Mouse (Mus musculus): Measurements from ENCODE around the gene Sdk2.
A peak's percentile ranks its signal among the peaks of the same experiment; 100 is the strongest.

Gene Sdk2

DNA sequence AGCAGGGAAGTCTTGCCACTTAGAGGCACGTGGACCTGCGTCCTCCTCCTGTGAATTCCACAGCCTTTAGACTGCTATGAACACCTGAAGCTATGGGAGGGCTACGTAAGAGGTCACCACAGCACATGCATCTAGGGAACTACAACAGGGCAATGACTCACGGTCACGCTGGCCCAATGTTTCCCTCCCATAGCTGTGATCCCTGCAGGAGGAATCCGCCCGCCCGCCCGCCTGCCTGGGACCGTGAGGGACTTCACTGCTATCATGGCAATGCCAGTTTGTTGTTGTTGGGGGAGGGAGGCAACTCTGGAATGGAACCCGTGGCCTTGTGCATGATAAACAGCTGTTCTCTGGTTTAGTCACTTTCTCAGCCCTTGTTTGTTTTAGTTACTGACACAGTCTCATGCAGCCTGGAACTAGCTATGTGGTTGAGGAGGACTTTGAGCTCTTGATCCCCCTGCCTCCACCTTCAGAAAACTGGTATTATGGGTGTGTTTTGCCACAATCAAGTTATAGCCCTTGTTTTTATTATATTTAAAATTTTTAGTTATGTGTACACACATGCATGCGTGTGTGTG is 249.8 kb downstream of the Sdk2 start:
- no peak for DNase-seq

DNA sequence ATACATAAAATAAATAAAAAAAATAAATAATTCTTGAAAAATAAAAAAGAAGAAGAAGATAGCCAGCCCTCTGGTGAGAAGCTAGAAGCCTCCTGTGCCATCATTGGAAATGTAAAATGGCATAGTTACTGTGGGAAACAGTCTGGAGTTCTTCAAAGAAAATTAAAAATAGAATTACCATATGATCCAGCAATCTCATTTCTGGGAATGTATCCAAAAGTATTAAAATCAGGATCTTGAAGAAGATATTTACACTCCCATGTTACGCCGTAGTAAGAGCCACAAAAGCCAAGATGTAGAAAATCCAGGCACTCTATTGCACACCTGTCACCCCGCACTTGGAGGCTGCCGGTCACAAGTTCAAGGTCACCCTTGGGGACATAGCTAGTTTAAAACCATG is 250.4 kb downstream of the Sdk2 start:
- no peak for DNase-seq

DNA sequence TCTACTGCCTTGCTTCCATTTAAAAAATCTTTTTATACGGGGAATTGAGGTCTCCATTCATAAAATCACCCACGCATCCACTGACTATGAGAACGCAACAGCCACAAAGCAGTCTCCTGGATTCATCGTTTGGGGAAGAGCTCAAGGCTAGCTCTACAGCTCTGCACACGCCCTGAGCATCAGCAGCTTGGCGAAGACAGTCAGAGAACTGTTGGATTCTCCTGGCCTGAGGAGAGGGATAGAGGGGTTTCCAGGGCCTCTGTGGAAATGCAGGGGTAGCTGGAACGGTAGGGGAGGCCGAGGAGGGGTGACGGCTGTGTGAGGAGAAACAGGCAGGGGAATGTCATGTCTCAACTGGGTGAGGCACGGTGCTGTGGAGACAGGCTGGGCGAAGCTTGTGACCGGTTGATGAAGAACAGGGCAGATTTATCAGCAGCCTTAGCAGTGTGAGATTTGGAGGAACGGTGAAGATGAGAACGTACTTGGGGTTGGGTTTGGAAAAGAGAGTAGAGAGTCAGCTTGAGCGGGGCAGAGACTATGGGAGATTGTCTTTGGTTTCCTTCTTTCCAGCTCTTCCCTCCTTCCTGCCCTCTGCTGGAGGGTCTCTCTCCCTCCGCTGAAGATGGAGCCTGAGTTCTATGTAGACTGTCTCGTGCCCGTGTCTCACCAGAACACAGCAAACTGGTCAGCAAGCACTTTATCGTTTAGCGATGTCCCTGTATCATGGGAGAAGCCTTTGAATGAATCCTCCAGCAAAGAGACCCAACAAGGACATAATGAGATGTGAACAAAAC is 255.1 kb downstream of the Sdk2 start:
- DNase-seq, result no peak

DNA sequence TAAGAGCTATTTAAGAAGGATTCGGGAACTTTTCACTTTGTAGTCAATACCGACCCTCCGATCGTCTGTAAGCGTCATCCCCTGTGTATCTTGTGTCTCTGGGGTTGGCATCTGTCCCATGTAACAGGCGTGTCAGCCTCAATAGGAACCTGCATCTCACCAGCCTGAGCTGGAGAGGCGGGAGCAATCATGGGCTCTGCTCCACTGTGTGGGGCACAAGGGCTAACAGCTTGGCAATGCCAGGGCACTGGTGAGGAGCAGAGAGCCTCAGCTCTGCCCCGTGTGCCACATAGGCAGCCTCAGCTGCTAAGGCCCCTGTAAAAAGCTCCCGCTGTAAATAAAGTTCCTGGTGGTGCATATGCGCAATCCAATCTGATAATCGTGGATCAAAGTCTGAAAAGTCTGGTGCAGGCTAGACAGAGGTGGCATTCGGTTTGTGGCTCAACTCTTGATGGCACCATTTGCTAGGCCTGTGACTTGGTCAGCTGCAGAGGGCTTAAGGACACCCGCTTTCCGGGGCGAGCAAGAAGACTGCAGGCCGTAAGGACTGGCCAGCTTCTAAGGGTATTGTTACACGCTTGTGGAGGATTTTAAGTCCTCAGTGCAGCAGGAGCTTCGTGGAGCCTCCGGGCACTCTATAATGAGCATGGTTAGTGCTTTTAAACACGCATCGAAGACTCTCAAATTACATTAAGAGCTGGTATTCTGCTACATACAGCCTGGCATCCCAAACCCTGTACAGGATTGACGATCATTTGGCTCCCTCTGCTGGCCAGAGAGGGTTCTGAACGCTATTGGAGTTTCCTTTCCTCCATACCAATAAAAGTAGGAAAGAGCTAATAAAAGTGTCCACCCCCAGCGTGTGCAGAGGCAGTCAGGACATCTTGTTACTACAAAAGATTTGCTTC is 256.0 kb downstream of the Sdk2 start:
- peak; percentile 90 for DNase-seq

DNA sequence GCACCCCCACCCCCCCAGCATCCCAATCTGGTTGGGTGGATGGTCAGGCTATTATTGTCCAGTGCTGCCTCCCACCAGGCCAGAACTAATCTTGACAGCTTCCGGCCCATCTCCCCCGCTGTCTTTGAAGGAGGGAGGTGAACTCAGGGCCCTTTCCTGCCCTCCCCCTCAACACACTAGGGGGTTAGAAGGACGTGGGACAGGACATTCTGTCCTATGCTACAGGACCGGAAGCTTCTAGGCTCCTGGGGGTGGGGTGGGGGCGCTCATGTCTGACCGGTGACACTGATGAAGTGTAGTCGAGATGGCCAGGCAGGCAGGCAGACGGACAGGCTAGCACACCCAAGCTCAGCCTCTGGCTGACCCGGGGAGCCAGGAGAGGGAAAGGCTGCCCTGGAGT is 259.8 kb downstream of the Sdk2 start:
- DNase-seq, result peak; percentile 82

DNA sequence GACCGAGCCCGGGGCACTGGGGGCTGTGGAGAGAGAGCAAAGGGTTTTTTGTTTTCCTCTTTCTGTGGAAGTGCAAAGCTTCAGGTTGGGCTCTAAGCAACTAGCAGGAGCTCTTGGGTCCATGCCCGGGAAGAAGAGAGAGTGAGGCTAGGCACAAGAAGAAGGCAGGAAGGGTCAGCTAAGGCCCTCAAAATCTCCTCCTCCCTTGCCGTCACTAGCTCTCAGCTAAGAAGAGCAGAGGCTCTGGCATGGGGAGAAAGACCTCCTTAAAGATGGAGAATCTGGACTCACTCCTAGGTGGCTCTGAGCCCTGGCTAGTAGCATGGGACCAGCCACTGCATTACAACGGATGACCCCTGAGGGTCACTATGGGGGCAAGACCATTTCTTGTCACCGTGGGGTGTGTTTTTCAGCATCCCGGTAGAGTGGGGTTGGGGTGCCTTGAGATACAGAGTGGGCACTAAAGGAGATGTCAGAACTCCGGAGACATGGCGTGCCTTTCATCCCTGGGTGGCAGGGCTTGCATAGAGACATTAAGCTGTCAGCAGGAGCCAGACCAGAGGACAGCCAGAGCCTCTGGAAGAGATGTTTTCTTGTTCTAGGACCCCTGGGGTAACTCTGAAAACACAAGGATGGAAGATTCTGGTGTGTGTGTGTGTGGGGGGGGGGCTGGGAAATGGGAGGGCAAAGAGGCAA is 260.3 kb downstream of the Sdk2 start:
- peak; percentile 66 for DNase-seq

DNA sequence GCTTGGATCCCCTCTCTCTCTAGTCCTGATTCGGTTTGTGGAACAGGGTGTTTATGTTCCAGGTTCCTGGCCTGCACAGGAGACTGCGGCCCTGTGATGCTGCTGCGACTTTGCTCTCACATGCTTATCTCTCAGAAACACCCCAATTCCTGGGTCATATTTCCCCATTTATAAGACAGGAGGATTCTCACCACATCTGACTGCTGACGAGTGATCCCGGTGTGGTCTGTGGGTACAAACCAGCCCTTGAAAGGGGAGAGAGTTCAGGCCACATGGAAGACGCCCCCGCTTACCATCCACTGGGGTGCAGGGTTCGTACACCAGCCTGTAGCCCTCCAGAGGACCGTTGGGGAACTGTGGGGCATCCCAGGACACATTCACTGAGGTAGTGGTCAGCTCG is 260.9 kb downstream of the Sdk2 start:
- no peak for DNase-seq

DNA sequence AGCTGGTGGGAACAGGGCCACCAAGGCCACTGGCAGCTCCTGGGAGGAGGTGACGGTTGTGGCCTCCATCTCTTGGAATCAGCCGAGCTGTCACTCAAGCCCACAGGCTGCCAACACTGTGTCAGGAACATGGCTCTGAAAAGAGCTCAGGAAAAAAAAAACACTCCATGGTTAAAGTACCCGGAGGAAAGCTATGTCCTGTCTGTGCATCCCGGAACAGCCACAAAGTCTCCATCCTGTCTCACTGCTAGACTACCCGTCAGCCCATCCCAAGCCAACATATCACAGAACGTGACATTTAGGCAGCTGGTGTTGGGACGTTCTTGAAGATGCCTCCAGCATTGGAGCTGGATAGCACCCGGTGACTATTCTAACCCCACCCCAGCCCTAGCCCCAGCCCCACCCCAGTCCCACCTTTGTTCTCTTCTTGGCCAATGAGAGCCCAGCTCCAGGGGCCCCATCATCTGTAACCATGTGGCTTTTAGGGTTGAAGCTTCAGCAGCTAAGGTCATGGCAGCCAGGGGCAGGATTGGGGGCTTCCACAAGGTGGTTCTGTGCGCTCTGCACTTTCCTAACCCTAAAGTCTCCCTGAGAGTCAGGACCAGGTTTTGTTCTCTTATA is 263.4 kb downstream of the Sdk2 start:
- peak; percentile 54 for DNase-seq

DNA sequence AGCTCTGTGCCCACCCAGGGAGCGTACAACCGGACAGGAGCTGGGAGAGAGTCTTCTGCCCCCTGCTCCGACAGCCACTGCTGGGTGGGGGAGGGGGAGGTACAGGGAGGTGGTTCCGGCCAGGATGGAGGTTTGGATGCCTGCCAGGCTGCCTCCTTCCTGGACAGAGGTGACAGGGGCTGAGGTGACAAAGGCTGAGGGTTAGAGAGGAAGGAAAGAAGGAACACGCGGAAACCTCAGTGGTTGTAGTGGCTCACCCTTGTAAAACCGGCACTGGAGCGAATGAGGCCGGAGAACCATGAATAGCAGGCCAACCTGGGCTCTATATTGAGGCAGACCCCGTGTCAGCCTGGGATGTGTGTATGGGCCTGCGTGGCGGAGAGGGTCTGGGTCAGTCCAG is 264.4 kb downstream of the Sdk2 start:
- DNase-seq, result peak; percentile 59

DNA sequence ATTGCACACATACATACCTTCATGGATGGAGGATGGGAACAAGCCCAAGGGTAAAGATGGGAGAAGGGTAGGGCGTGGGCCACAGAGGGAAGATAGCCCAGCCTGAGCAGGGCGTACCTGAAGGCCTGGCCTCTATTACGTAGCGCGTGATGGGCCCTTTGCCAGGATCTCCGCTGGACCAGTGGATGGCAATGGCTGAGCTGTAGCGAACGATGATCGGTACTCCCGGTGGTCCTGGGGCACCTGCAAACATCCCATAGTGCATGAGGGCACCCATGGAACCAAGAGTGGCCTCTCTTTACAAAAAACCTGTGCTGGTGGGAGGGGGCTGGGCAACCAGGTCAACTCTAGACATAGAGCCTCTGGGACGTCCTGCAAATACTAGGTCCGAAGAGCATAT is 266.8 kb downstream of the Sdk2 start:
- no peak for DNase-seq

DNA sequence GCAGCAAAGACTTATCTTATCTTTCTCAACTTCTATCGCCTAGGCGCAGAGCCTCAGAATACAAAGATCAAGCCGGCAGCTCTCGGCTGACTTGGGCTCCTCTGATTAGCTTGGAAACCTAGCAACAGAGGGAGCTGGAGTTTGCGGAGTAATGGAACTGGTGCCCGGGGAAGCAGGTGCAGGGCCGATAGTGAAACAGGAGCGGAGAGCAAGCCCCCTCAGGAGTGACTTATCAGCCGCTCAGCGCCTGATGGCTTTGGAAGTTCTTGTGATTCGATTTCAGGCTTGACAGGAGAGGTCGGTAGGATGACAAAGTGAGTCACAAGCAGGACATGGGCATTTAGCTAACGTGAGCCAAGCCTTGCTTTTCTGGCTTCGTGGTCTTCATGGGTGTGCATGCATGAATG is 267.8 kb downstream of the Sdk2 start:
- no peak for DNase-seq

DNA sequence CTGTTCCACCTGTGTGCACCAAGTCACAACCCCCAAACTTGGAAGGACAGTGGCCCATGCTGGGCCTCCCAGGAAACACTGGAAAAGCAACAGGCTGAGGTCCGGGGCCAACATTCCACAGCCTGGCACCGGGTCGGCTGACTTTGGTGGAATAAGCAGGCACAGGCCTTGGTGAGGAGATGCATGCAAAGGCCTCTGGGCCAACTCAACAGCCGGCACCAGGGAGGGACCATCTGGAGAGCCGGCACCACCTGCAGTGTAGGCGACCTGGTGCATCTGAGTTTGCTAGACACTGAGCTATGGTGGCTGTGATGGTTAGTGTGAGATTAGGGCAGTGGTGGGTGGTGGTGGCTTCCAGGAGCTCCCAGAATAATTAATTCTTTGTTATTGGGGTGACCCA is 268.8 kb downstream of the Sdk2 start:
- no peak for DNase-seq

DNA sequence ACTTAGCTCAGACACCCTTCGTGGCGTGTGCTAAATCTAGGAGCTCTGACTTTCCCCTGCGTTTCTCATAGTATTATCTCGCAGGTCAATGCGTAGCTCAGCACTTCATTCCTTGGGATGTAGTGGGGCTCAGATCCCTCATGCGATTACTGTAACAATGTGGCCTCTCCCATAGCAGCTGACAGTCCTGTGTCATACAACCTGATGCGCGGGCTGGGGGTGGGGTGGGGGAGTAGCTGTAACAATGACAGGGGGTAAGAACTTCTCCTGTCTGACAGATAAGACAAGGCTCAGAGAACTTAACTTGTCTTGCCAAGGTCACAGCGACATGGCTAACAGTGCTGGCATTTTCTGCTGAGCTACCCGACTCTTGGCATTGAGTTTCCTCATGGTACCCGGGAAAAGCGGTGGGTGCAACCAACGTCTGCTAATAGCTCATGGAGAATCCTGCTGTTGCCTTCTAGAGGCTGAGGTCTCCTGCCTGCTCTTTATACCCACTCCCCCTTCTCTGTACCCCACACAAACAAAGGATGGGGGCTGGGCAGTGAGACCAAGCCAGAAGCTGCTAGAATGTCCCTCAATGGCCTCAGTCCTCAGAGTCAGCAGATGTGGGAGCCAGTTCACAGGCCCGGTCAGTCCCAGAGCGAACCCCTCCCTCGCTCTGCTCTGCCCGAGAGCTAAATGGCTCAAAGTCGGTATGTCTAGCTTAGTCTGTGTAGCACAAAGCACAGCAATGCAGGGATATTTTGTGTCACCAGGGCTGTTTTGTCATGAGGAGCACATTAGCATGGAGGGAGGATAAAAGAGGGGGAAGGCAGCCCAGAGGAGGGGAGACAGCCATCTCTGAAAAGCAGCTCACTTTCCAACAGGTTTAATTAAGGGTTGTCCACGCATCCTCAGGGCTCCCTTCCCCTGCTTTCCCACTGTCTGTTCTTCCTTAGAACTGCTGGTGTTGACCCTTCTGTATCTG is 269.5 kb downstream of the Sdk2 start:
- DNase-seq, result no peak

DNA sequence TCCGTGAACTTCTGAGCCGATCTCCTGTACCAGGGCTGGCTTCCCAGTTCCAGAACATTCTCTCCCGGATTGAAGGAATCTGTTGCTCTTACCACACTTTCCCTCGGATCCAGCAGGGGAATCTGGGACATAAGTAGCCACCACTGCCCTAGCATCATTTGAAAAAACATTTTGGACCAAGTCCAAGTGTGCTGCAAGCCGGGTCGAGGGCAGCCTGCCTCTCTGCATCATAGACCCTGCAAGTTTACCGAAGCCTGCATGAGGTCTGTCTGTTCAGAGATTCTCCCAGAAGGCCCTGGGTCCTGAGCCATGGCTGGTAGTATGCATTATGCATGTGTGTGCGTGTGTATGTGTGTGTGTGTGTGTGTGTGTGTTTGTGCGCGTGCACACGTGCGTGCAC is 271.0 kb downstream of the Sdk2 start:
- DNase-seq, result no peak

DNA sequence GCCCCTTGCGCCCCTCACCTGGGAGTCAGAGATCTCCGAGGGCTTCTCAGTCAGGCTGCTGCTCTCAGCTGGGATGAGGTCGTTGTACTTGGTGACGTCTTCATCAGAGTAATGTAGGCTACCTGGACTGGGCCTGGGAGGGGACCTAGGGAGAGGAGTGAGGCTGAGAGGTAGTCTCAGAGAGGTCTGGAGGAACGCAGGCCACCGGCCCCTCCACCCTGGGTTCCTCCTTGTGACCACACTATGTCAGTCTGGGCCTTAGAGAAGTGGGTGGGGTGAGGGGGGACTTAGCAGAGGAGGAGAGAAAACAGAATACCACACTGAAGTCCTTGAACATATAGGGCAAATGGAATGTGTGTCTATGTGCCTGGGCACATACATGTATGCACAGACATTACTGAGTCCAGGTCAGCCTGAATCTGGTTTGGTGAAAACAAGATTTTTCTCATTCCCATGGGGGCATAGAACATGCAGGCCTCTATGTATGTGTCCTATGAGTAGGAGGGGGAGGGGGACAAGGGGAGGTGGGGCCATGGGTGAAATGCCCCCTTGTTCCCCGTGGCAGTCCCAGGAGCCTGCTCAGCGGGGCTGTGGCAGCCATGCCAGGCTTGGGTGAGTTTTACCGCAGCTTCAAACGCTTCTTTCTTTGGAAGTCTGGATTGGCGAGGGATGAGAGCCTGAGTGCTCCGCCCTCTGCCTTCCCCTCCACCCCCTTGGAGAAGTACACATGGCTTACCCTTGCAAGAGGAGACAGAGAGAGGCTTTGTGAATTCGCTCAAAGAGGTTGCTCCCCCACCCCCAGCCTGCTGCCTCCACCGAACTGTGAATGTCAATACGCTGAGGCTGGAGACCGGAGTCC is 275.3 kb downstream of the Sdk2 start:
- no peak for DNase-seq

DNA sequence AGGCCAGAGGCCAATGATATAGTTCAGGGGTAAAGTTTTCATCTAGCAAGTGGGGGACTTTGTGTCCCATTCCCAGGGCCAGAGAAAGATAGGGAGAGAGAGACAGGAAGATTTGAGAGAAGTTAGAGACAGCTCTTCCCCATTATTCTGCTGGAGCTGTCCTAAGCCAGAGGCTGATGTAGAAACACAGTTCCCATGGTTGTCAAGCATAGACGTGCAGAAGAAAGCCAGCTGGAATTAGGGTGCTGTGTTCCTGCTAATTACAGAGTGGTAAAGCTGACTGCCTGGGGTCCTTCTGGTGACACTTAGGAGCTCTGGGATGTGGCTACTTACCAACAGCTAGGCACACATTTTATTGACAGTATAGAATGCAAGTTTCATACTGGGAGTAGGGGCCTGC is 277.7 kb downstream of the Sdk2 start:
- no peak for DNase-seq

DNA sequence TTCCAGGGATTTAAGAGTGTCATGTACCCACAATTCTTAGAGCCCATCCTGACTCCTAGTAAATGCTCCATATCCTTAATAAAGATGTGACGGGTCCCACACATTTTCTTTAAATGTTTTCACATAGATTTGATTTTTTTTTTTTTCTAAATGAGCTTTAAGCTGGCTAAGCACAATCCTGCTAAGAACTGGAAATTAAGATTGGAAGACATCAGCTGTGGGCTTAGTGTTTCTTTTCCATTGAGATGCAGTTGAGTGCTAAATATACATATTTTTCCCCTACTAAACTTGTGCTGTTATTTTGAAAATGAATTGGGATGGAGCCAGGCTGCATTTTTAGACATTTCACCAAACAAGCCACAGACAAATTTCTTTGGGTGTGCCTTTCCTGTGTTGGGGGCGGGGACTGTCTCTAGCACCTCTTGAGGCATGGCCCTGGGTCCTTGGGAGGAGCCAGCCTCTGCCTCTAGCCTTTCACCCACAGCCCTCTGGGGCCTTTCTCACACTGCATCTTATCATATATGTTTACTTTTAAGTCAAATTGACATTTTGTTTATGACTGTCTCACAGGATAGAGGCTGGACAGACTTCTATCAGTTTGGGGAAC is 278.6 kb downstream of the Sdk2 start:
- DNase-seq, result peak; percentile 65

DNA sequence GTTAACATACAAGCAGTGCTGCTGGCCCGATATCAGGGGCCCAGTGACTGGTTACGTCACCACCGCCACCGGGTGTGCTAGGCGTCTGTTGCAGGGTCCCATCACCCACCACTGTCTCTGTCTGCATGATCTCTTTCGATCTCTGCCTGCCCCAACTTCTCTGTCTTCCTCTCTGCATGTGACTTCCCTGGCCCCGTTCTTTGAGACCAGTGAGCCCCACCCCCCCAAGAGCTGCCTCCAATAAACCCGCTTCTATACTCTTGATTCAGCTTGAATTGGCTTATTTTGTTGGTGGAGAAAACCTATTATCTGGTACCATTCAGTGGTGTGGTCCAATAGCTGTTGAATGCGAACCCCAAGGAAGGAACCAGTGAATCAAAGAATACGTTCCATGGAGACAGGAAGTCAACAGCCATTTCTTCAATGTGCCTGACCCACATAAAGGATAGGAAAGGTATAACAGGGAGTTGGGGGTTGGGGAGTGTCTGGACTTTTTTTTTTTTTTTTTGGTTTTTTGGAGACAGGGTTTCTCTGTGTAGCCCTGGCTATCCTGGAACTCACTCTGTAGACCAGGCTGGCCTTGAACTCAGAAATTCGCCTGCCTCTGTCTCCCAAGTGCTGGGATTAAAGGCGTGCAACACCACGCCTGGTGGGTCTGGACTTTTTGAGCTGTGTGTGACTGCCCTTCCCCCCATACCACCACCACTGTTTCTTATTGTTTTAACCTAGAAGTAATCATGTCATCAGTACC is 279.2 kb downstream of the Sdk2 start:
- DNase-seq, result no peak

DNA sequence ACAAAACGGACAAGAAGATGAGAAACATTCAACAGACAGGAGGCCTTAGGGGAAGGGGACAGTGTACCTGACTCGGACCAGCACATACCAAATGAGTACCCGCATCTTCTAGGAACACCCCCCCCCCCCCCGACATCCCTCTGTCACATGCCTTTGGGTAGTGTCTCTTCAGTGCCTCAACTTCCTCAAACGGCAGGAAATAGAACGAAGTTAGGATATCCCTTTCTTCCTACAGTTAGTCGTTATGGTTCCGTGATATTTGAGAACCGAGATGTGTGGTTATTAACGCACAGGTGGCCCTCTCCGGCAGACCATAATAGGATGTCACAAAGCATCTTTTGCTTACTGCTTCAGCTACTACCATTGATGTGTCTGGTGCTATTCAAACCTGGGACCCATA is 279.8 kb downstream of the Sdk2 start:
- no peak for DNase-seq

Data from lung, postnatal 14 days (tissue).